Mouse (Mus musculus): ENCODE measurements around the gene Iqgap1. TPM values are rescaled to one million over a fixed set of nuclear protein-coding genes. Genes with fewer than 3 reads are reported as not detected.

The Iqgap1 gene
- polyA plus RNA-seq, 2 experiments: 5.5 to 11.2 TPM

DNA sequence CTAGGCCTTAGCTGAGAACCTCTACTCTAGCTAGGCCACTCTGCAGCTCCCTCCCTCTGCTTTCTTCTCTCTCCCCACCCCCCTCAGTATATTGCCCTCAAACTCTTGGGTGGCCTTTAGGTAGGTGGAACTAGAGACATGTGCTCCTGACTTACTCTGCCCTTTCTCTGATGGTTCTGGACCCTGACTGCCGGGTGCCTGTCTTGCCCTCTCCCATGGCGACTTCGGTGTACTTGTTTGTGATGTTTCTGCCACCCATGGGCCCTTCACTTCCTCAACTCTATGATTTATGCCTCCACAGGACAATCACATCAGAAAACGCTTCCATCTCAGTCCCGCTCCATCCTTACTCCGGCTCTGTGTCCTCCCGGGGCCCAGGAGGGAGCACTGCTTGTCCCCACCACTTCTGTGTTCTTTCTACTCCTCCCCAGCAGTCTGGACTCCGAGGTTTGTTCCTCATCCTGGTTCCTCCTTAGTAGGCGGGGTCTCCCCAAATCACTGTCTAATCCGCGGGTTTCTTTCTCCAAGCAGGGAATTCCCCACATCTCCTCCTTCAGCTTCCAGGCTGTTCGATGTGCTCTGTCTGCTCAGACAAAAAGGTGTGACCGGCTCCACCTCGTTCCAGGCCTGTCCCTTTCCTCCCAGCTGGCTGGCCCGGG is 20.0 kb upstream of the Iqgap1 start:
- Histone ChIP-seq H3K27me3 (ENCODE audit: control insufficient read depth, insufficient read depth, low read length) (no peaks in the 10 kb centered on the region), H3K9ac (replicated peaks) (no peak overlapping the region), H3K27ac (no peak overlapping the region), H3K4me3 (ENCODE audit: insufficient read depth in 1 of 2, low read depth in 2 of 2, low read length in 2 of 2) (no peak overlapping the region), H3K9me3 (ENCODE audit: control insufficient read depth, low read length) (no peaks in the 10 kb centered on the region), H3K36me3 (replicated peaks; ENCODE audit: control insufficient read depth, insufficient read depth, low read depth) (no peaks in the 10 kb centered on the region), H3K4me2 (ENCODE audit: low read depth) (no peak overlapping the region), H3K4me1 (replicated peaks; ENCODE audit: control insufficient read depth in 2 of 2, insufficient read depth in 2 of 2, low read length in 1 of 2) (peaks cover 0 to 2% of the 10 kb centered on the region in 2 experiments; a peak in 1 of 4 replicates)
- DNase-seq (ENCODE audit: low read depth in 3 of 3, low spot score in 3 of 3) (no peak), ATAC-seq (ENCODE audit: insufficient read depth) (no peak)
- TF ChIP-seq CTCF (IDR thresholded peaks at IDR 0.05; ENCODE audit: low read depth): no peak
- 63% methylated on average over 15 of the region's 15 CpGs for WGBS (ENCODE audit: insufficient replicate concordance)

DNA sequence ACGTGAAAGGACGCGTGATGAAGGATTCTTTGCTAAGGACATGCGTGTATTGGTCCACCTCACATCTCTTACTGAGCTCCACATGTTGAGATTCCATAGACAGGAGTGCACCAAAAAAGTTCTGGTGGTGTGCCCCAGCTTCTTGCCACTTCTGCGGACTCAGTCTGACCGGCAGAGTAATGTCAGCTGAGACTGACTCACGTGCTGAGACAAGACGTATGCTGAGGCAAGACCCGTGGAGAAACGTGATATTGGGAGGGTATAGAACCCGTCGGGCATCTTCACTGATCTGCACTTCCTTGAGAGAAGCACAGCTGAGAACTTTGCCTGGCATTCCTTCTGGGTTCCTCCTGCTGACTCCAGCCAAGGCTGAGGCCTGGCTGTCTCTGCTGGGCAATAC is 18.9 kb upstream of the Iqgap1 start:
- Histone ChIP-seq H3K27ac (no peak overlapping the region), H3K36me3 (replicated peaks; ENCODE audit: control insufficient read depth, insufficient read depth, low read depth) (no peaks in the 10 kb centered on the region), H3K27me3 (ENCODE audit: control insufficient read depth, insufficient read depth, low read length) (no peaks in the 10 kb centered on the region), H3K4me2 (ENCODE audit: low read depth) (no peak overlapping the region), H3K4me1 (replicated peaks; ENCODE audit: control insufficient read depth in 2 of 2, insufficient read depth in 2 of 2, low read length in 1 of 2) (peaks cover 0 to 2% of the 10 kb centered on the region in 2 experiments; a peak in 1 of 4 replicates), H3K9me3 (ENCODE audit: control insufficient read depth, low read length) (no peaks in the 10 kb centered on the region), H3K4me3 (ENCODE audit: insufficient read depth in 1 of 2, low read depth in 2 of 2, low read length in 2 of 2) (no peak overlapping the region), H3K9ac (replicated peaks) (no peak overlapping the region)
- WGBS (ENCODE audit: insufficient replicate concordance): 75% methylated on average over 12 of the region's 12 CpGs
- no peak for TF ChIP-seq EP300 (IDR thresholded peaks at IDR 0.05; ENCODE audit: low read depth)
- TF ChIP-seq CTCF (IDR thresholded peaks at IDR 0.05; ENCODE audit: low read depth): no peak
- DNase-seq (ENCODE audit: low read depth in 3 of 3, low spot score in 3 of 3) (no peak), ATAC-seq (ENCODE audit: insufficient read depth) (no peak)

DNA sequence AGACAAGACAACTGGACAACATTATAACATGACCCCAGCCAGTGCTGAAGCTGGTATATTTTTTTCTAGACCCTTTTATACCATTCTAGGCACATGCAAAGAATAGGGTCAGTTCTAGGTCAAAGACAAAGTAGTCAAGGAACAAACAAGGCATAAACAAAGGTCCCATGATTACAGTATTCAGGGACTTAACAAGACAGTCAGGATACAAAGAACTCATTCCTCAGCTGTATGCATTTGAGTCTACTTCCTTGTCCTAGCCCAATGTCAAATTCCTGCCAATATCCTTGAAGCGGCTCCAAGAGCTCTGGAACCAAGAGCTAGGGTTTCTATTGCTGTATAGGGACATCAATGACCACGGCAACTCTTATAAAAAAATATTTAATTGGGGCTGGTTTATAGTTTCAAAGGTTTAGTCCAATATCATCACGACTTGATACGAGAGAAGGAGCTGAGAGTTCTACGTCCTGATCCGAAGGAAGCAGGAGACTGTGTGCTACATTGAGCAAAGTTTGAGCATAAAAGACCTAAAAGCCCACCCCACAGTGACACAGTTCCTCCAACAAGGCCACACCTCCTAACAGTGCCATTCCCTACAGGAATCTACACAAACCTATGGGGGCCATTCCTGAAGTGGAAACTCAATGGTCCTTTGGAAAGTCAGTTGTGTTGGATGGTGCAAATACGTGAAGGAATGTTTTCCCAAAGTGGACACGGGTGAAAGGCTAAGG is 18.3 kb upstream of the Iqgap1 start:
- WGBS (ENCODE audit: insufficient replicate concordance): 76% methylated on average over 8 of the region's 8 CpGs

DNA sequence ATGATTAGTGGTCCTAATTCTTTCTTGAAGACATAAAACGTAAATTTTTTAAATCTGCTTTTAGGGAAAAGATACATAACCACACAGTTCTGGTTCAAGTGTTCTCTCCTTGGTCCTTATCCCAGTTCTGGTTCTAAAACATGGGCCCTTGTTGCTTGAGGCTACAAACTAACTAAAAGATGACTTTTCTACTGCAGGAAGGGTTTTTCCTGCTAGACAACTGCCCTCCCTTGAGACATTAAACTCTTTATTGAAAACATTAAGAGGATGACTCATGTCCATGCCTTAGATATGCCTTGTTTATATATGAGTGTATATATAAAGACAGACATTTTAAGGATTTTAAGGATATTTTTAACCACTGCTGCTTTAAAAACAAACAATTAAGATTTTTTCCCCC is 17.4 kb upstream of the Iqgap1 start:
- H3K9me3 ChIP-seq (ENCODE audit: control insufficient read depth, low read length): no peaks in the 10 kb centered on the region
- ATAC-seq (ENCODE audit: insufficient read depth) (no peak), DNase-seq (ENCODE audit: low read depth in 3 of 3, low spot score in 3 of 3) (no peak)
- H3K27me3 ChIP-seq (ENCODE audit: control insufficient read depth, insufficient read depth, low read length): no peaks in the 10 kb centered on the region
- no peak overlapping the region for H3K9ac ChIP-seq (replicated peaks)
- no peaks in the 10 kb centered on the region for H3K36me3 ChIP-seq (replicated peaks; ENCODE audit: control insufficient read depth, insufficient read depth, low read depth)
- H3K4me3 ChIP-seq (ENCODE audit: insufficient read depth in 1 of 2, low read depth in 2 of 2, low read length in 2 of 2): no peak overlapping the region
- no peak for TF ChIP-seq CTCF (IDR thresholded peaks at IDR 0.05; ENCODE audit: low read depth)
- no peak for TF ChIP-seq EP300 (IDR thresholded peaks at IDR 0.05; ENCODE audit: low read depth)
- H3K4me1 ChIP-seq (replicated peaks; ENCODE audit: control insufficient read depth in 2 of 2, insufficient read depth in 2 of 2, low read length in 1 of 2): 0 out of 4 replicates have a peak, but pooled peaks cover 0 to 2% of the 10 kb centered on the region in 2 experiments
- WGBS (ENCODE audit: insufficient replicate concordance): 63% methylated on average over 1 of the region's 1 CpGs
- H3K4me2 ChIP-seq (ENCODE audit: low read depth): no peak overlapping the region
- no peak overlapping the region for H3K27ac ChIP-seq

More for the DNA sequence above, 18.3 kb upstream of the Iqgap1 start:
- H3K4me3 ChIP-seq (ENCODE audit: insufficient read depth in 1 of 2, low read depth in 2 of 2, low read length in 2 of 2): no peak overlapping the region
- H3K36me3 ChIP-seq (replicated peaks; ENCODE audit: control insufficient read depth, insufficient read depth, low read depth): no peaks in the 10 kb centered on the region
- no peaks in the 10 kb centered on the region for H3K9me3 ChIP-seq (ENCODE audit: control insufficient read depth, low read length)
- no peak overlapping the region for H3K9ac ChIP-seq (replicated peaks)
- 0 out of 4 replicates have a peak, but pooled peaks cover 0 to 2% of the 10 kb centered on the region in 2 experiments for H3K4me1 ChIP-seq (replicated peaks; ENCODE audit: control insufficient read depth in 2 of 2, insufficient read depth in 2 of 2, low read length in 1 of 2)
- no peak for TF ChIP-seq CTCF (IDR thresholded peaks at IDR 0.05; ENCODE audit: low read depth)
- no peak for TF ChIP-seq EP300 (IDR thresholded peaks at IDR 0.05; ENCODE audit: low read depth)
- H3K27me3 ChIP-seq (ENCODE audit: control insufficient read depth, insufficient read depth, low read length): no peaks in the 10 kb centered on the region
- ATAC-seq (ENCODE audit: insufficient read depth): no peak
- DNase-seq (ENCODE audit: low read depth in 3 of 3, low spot score in 3 of 3): no peak
- no peak overlapping the region for H3K27ac ChIP-seq
- H3K4me2 ChIP-seq (ENCODE audit: low read depth): no peak overlapping the region

DNA sequence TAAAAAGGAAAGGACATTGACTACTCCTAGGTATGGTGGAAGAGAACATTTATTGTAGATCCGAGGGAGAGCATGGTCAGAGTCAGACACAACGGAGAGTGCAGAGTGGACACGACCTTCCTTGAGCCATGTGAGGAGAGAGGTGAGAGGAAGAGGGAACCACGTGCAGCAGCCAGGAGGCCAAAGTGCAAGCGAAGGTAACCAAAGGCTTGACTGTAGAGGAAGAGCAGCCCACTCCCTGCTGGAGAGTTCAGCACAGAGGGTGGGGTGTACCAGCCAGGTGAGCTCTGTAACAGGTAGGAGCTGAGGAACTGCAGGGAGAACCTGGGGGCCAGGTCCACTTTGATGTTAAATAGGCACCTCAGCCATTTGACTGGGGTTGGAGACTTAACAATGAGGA is 16.4 kb upstream of the Iqgap1 start:
- Histone ChIP-seq H3K9me3 (ENCODE audit: control insufficient read depth, low read length) (no peaks in the 10 kb centered on the region), H3K9ac (replicated peaks) (no peak overlapping the region), H3K27ac (no peak overlapping the region), H3K27me3 (ENCODE audit: control insufficient read depth, insufficient read depth, low read length) (no peaks in the 10 kb centered on the region), H3K4me1 (replicated peaks; ENCODE audit: control insufficient read depth in 2 of 2, insufficient read depth in 2 of 2, low read length in 1 of 2) (0 out of 4 replicates have a peak, but pooled peaks cover 0 to 2% of the 10 kb centered on the region in 2 experiments), H3K4me3 (ENCODE audit: insufficient read depth in 1 of 2, low read depth in 2 of 2, low read length in 2 of 2) (no peak overlapping the region), H3K36me3 (replicated peaks; ENCODE audit: control insufficient read depth, insufficient read depth, low read depth) (no peaks in the 10 kb centered on the region), H3K4me2 (ENCODE audit: low read depth) (no peak overlapping the region)
- ATAC-seq (ENCODE audit: insufficient read depth): no peak
- TF ChIP-seq EP300 (IDR thresholded peaks at IDR 0.05; ENCODE audit: low read depth) (no peak), CTCF (IDR thresholded peaks at IDR 0.05; ENCODE audit: low read depth) (no peak)
- DNase-seq (ENCODE audit: low read depth in 3 of 3, low spot score in 3 of 3): no peak
- 42% methylated on average over 5 of the region's 5 CpGs for WGBS (ENCODE audit: insufficient replicate concordance)

Measured in liver, embryonic 14.5 days (tissue).